Mouse (Mus musculus): ENCODE results near the gene Polr2e. TPM values are rescaled to one million over a fixed set of nuclear protein-coding genes. Genes with fewer than 3 reads are reported as not detected.

Polr2e gene
- polyA plus RNA-seq, 1 experiment from 2014 or later: 174 TPM

GRCm38 (mm10) chr10:79994397-79995115, 45.0 kb downstream of the Polr2e start:
- Histone ChIP-seq H3K4me1 (ENCODE audit: control insufficient read depth, insufficient read depth, low read length) (peaks cover 17% of the 10 kb centered on the region), H3K9me3 (replicated peaks; ENCODE audit: control insufficient read depth, low read length) (peaks cover 6% of the 10 kb centered on the region; the same call in 1 of the 2 replicates), H3K9ac (ENCODE audit: low read length) (no peak overlapping the region), H3K36me3 (ENCODE audit: control insufficient read depth, insufficient read depth, low read length) (peaks cover 27% of the 10 kb centered on the region), H3K4me3 (replicated peaks; ENCODE audit: low read length) (no peak overlapping the region), H3K27ac (ENCODE audit: low read length) (no peak overlapping the region), H3K4me2 (ENCODE audit: low read depth, low read length) (no peak overlapping the region), H3K27me3 (ENCODE audit: control insufficient read depth, insufficient read depth, low read length) (no peaks in the 10 kb centered on the region)
- ATAC-seq (ENCODE audit: insufficient read depth, low FRiP score): no peak
- 80% methylated on average over 16 of the region's 16 CpGs for WGBS

DNA sequence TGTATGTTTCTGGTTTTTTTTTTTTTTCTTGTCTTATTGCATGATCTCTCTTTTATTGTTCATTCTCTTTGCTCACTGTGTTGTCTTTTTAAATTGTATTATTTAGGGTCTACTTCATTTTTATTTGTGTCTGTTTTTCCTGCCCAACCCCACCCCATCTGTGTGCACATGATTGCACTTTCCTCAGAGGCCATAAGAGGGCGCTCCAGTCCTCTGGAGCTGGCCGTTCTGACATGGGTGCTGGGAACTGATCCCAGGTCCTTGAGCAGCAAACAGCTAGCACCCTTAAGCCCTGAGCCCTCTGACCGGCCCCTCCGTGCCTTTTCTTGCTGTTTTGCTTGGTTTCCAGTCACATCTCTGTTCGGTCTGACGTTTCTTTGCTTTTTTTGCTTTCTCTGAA, 48.0 kb downstream of the Polr2e start:
- Histone ChIP-seq H3K4me1 (ENCODE audit: control insufficient read depth, insufficient read depth, low read length) (peaks cover 21% of the 10 kb centered on the region), H3K36me3 (ENCODE audit: control insufficient read depth, insufficient read depth, low read length) (peaks cover 27% of the 10 kb centered on the region), H3K27ac (ENCODE audit: low read length) (no peak overlapping the region), H3K9me3 (replicated peaks; ENCODE audit: control insufficient read depth, low read length) (peaks cover 6% of the 10 kb centered on the region; the same call in 1 of the 2 replicates), H3K27me3 (ENCODE audit: control insufficient read depth, insufficient read depth, low read length) (no peaks in the 10 kb centered on the region), H3K4me2 (ENCODE audit: low read depth, low read length) (peak overlapping the region; percentile 90), H3K9ac (ENCODE audit: low read length) (peak overlapping the region; percentile 43; the same call in 1 of the 2 replicates), H3K4me3 (replicated peaks; ENCODE audit: low read length) (peak overlapping the region; percentile 35; the same call in 1 of the 2 replicates)
- WGBS: 85% methylated on average over 6 of the region's 6 CpGs
- ATAC-seq (ENCODE audit: insufficient read depth, low FRiP score): no peak

DNA sequence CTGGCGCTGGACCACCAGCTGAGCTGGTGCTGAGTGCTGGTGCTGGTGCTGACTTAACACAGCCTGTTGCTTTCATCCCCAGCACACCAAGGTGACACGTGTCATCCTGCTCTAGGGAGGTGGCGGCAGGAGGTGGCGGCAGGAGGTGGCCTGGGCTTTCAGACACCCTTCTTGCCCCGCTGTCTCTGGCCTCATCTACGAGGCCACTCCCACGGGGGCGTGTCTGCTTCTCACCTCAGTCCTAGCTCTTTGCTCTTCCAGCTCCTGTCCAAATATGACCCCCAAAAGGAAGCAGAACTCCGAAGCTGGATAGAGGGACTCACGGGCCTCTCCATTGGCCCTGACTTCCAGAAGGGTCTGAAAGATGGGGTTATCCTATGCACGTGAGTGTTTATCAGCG, 48.5 kb downstream of the Polr2e start:
- peaks cover 27% of the 10 kb centered on the region for H3K36me3 ChIP-seq (ENCODE audit: control insufficient read depth, insufficient read depth, low read length)
- peak overlapping the region; percentile 90 for H3K4me2 ChIP-seq (ENCODE audit: low read depth, low read length)
- peaks cover 6% of the 10 kb centered on the region; the same call in 1 of the 2 replicates for H3K9me3 ChIP-seq (replicated peaks; ENCODE audit: control insufficient read depth, low read length)
- peaks cover 26% of the 10 kb centered on the region for H3K4me1 ChIP-seq (ENCODE audit: control insufficient read depth, insufficient read depth, low read length)
- no peaks in the 10 kb centered on the region for H3K27me3 ChIP-seq (ENCODE audit: control insufficient read depth, insufficient read depth, low read length)
- peak overlapping the region; percentile 43; the same call in 1 of the 2 replicates for H3K9ac ChIP-seq (ENCODE audit: low read length)
- ATAC-seq (ENCODE audit: insufficient read depth, low FRiP score): no peak
- 60% methylated on average over 12 of the region's 12 CpGs for WGBS
- H3K4me3 ChIP-seq (replicated peaks; ENCODE audit: low read length): peak overlapping the region; percentile 35
- H3K27ac ChIP-seq (ENCODE audit: low read length): no peak overlapping the region

- H3K4me2 ChIP-seq (ENCODE audit: low read depth, low read length): peak overlapping the region; percentile 90
- H3K27me3 ChIP-seq (ENCODE audit: control insufficient read depth, insufficient read depth, low read length): no peaks in the 10 kb centered on the region
- peak overlapping the region; percentile 64 for H3K4me3 ChIP-seq (replicated peaks; ENCODE audit: low read length)
- H3K9me3 ChIP-seq (replicated peaks; ENCODE audit: control insufficient read depth, low read length): peaks cover 6% of the 10 kb centered on the region; the same call in 1 of the 2 replicates
- ATAC-seq (ENCODE audit: insufficient read depth, low FRiP score): no peak
- H3K36me3 ChIP-seq (ENCODE audit: control insufficient read depth, insufficient read depth, low read length): peaks cover 27% of the 10 kb centered on the region
- WGBS: 21% methylated on average over 15 of the region's 15 CpGs
- H3K9ac ChIP-seq (ENCODE audit: low read length): peak overlapping the region; percentile 92
- H3K4me1 ChIP-seq (ENCODE audit: control insufficient read depth, insufficient read depth, low read length): peaks cover 32% of the 10 kb centered on the region
- peak overlapping the region; percentile 98 for H3K27ac ChIP-seq (ENCODE audit: low read length)
Measured at GRCm38 (mm10) chr10:79989870-79990269, 49.7 kb downstream of the Polr2e start.

DNA sequence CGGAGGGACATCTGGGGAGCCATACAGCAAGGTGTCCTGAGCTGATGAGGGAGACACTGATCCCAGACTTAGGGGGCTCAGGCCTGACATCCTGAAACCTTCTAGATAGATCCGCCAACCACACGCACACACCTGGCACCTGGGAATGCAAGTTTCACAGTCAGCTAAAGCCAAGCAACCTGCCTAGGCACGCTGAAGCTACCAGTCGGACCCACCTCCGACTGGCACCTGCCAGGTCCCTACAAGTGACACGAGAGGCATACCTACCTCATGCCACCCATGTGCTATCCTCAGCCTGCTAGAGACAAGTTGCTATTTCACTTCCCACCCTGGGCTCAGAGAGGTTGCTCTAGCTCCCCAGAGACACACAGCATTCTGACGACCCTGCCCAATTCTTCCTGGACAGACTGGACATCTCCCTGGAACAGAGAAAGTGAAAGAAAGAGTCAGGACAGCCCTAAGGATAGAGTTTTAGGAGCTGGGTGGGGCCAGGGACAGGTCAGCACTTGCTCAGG, 50.3 kb downstream of the Polr2e start:
- H3K9me3 ChIP-seq (replicated peaks; ENCODE audit: control insufficient read depth, low read length): peaks cover 6% of the 10 kb centered on the region; the same call in 1 of the 2 replicates
- H3K9ac ChIP-seq (ENCODE audit: low read length): peak overlapping the region; percentile 92
- peak overlapping the region; percentile 64 for H3K4me3 ChIP-seq (replicated peaks; ENCODE audit: low read length)
- peaks cover 31% of the 10 kb centered on the region for H3K4me1 ChIP-seq (ENCODE audit: control insufficient read depth, insufficient read depth, low read length)
- ATAC-seq (ENCODE audit: insufficient read depth, low FRiP score): no peak
- peak overlapping the region; percentile 90 for H3K4me2 ChIP-seq (ENCODE audit: low read depth, low read length)
- peak overlapping the region; percentile 98 for H3K27ac ChIP-seq (ENCODE audit: low read length)
- 30% methylated on average over 8 of the region's 8 CpGs for WGBS
- H3K27me3 ChIP-seq (ENCODE audit: control insufficient read depth, insufficient read depth, low read length): no peaks in the 10 kb centered on the region
- H3K36me3 ChIP-seq (ENCODE audit: control insufficient read depth, insufficient read depth, low read length): peaks cover 27% of the 10 kb centered on the region

DNA sequence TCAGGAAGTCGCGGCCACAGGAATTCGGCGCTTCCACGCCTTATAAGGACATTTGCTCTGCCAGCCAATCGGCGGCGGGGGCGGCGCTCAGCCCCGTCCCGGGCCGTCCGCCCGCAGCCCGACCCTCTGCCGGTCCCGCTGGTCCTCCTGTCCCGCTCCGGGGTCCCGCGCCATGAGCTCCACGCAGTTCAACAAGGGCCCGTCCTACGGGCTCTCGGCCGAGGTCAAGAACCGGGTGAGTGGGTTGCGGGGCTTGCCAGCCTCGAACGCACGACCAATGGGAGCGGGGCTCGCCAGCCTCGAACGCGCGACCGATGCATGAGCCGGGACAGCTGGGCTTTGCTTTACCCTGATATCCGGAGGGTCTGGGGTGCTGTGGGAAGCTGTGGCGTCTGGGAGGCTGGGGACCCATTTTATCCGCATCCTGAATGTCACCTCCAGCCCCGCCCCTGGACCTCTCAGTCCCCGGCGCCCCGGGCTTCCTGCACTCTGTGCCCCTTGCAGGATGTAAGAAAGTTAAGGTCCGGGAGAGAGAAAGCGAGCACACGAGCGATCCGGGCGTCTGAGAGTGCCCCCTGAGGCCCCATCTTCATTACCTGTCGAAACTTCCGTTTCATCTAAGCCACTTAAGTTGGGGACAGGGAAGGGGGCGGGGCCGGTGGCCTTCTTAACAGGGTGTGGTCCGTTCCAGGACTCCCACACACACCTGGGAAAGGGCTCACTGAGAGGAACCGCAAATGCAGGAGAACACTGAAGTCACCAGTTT, 50.9 kb downstream of the Polr2e start, which contains the start of gene Cnn2:
TSS of gene Cnn2 (plus strand) at position 79 of the 766 bp plus-strand sequence.
- H3K27me3 ChIP-seq (ENCODE audit: control insufficient read depth, insufficient read depth, low read length): no peaks in the 10 kb centered on the region
- peaks cover 29% of the 10 kb centered on the region for H3K4me1 ChIP-seq (ENCODE audit: control insufficient read depth, insufficient read depth, low read length)
- H3K36me3 ChIP-seq (ENCODE audit: control insufficient read depth, insufficient read depth, low read length): peaks cover 27% of the 10 kb centered on the region
- H3K9me3 ChIP-seq (replicated peaks; ENCODE audit: control insufficient read depth, low read length): peaks cover 6% of the 10 kb centered on the region; the same call in 1 of the 2 replicates
- peak within 1 kb of the TSS; percentile 92 for H3K9ac ChIP-seq (ENCODE audit: low read length)
- peak; percentile 16; the same call in 1 of the 2 replicates for ATAC-seq (ENCODE audit: insufficient read depth, low FRiP score)
- peak within 1 kb of the TSS; percentile 98 for H3K27ac ChIP-seq (ENCODE audit: low read length)
- under 1% methylated on average over 59 of the region's 59 CpGs for WGBS
- peak within 1 kb of the TSS; percentile 64 for H3K4me3 ChIP-seq (replicated peaks; ENCODE audit: low read length)
- H3K4me2 ChIP-seq (ENCODE audit: low read depth, low read length): peak within 1 kb of the TSS; percentile 90

DNA sequence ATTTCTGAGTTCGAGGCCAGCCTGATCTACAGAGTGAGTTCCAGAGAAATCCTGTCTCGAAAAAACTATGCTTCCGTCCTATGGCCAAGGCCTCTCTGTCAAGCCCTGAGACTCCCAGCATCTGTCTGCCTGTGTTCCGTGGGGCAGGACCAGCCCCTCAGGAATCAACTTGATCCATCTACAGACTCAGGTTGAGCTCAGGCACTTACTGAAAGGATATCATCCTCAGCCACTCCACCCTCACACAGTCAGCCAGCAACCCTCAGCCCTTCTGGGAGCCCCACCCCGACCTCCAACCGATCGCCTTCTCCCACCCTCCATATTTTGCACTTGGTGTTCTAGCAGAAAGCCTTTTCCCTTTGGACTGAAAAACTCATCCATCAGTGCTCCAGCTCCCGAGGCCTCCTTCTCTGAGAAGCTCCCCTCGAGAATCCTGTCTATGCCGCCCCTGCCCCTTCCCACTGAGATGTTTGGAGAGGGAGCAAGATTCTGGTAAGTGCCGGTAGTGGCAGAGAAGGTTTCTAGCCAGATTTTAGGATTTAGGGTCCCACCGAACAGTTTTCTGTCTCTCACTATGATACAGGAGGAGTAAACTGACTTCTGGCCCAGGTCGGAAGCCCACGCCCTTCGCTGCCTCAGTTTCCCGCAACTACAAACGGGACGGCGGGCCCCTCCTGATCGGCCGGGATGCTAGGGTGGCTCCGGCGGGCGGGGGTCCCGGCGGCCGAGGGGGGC, 51.7 kb downstream of the Polr2e start:
- 11% methylated on average over 27 of the region's 27 CpGs for WGBS
- Histone ChIP-seq H3K4me3 (replicated peaks; ENCODE audit: low read length) (peak overlapping the region; percentile 64), H3K9ac (ENCODE audit: low read length) (peak overlapping the region; percentile 92), H3K27ac (ENCODE audit: low read length) (peak overlapping the region; percentile 98), H3K36me3 (ENCODE audit: control insufficient read depth, insufficient read depth, low read length) (peaks cover 19% of the 10 kb centered on the region), H3K27me3 (ENCODE audit: control insufficient read depth, insufficient read depth, low read length) (no peaks in the 10 kb centered on the region), H3K4me2 (ENCODE audit: low read depth, low read length) (peak overlapping the region; percentile 90), H3K4me1 (ENCODE audit: control insufficient read depth, insufficient read depth, low read length) (peaks cover 36% of the 10 kb centered on the region), H3K9me3 (replicated peaks; ENCODE audit: control insufficient read depth, low read length) (peaks cover 6% of the 10 kb centered on the region; the same call in 1 of the 2 replicates)
- no peak for ATAC-seq (ENCODE audit: insufficient read depth, low FRiP score)

GRCm38 (mm10) chr10:79986963-79987362, 52.6 kb downstream of the Polr2e start:
- Histone ChIP-seq H3K27ac (ENCODE audit: low read length) (peak overlapping the region; percentile 98), H3K4me1 (ENCODE audit: control insufficient read depth, insufficient read depth, low read length) (peaks cover 42% of the 10 kb centered on the region), H3K36me3 (ENCODE audit: control insufficient read depth, insufficient read depth, low read length) (peaks cover 11% of the 10 kb centered on the region), H3K4me3 (replicated peaks; ENCODE audit: low read length) (peak overlapping the region; percentile 64; the same call in 1 of the 2 replicates), H3K27me3 (ENCODE audit: control insufficient read depth, insufficient read depth, low read length) (no peaks in the 10 kb centered on the region), H3K9me3 (replicated peaks; ENCODE audit: control insufficient read depth, low read length) (peaks cover 6% of the 10 kb centered on the region; the same call in 1 of the 2 replicates), H3K4me2 (ENCODE audit: low read depth, low read length) (peak overlapping the region; percentile 90), H3K9ac (ENCODE audit: low read length) (peak overlapping the region; percentile 92)
- ATAC-seq (ENCODE audit: insufficient read depth, low FRiP score): no peak
- 2% methylated on average over 11 of the region's 11 CpGs for WGBS

Data from stomach, embryonic 16.5 days (tissue).